Comparison of ENCODE assay signal across 10 mouse cellular contexts in genomic region chr19:53419834-53420233, GRCm38 (mm10). TPM values are rescaled to one million over a fixed set of nuclear protein-coding genes. Genes with fewer than 3 reads are reported as not detected.
DNase-seq lines count a peak whose midpoint lies in the region; ATAC-seq lines count a peak whose summit lies in the region.
"Had no signal": no experiment of that assay in that cellular context is flagged by ENCODE, and none has a peak within 500 bp of the region (broad histone marks: within the 10 kb centered on the region; RNA-seq: fewer than 3 reads in every experiment).

No protein-coding gene starts in this region.

- H3K4me1 ChIP-seq in heart, embryonic 12.5 days (replicated peaks) = peaks cover 19% of the 10 kb centered on the region

- DNase-seq in heart, adult 18-20 months = peak; percentile 66 to 77
- DNase-seq in 3134 (ENCODE audit: extremely low read depth, insufficient read length, low spot score) (peak; percentile 38), NIH3T3 (ENCODE audit: low read depth) (peak; percentile 95)
- peak; percentile 85 for DNase-seq in embryo, embryonic 10 days (ENCODE audit: low spot score)
- peak; percentile 59 for DNase-seq in kidney, postnatal 14 days
- DNase-seq in ovary, postnatal 14 days (ENCODE audit: low spot score) = peak; percentile 53
- peak; percentile 57 for DNase-seq in yolk sac, embryonic 10.5 days (ENCODE audit: low spot score)

- H3K4me3 ChIP-seq in heart, embryonic 12.5 days = no peak overlapping the region

- H3K36me3 ChIP-seq in heart, embryonic 12.5 days = no peaks in the 10 kb centered on the region

- H3K9me3 ChIP-seq in heart, embryonic 12.5 days (replicated peaks) = no peaks in the 10 kb centered on the region

- H3K9ac ChIP-seq in heart, embryonic 12.5 days = no peak overlapping the region

- H3K4me2 ChIP-seq in heart, embryonic 12.5 days = no peak overlapping the region

- no peaks in the 10 kb centered on the region for H3K27me3 ChIP-seq in heart, embryonic 12.5 days (replicated peaks)

- no peak for ATAC-seq in heart, embryonic 12.5 days (ENCODE audit: insufficient number of reproducible peaks, low FRiP score)

- H3K27ac ChIP-seq in heart, embryonic 12.5 days (ENCODE audit: poor library complexity, severe bottlenecking) = no peak overlapping the region

- 43% methylated on average over 5 of the region's 5 CpGs for WGBS in heart, embryonic 12.5 days

RNA-seq across cellular contexts. Expression of gene Smndc1, which starts 29.5 kb away (rescaled TPM):
- total RNA-seq in heart, adult 18-20 months (2021) = 10 to 100 TPM; 33.5 to 34.6 TPM
- 30.5 and 33.0 TPM in 2 replicates for polyA plus RNA-seq in heart, embryonic 12.5 days (2016; fragmentation: Nextera tagmentation; extraction: Ambion mirVana)

RNA-seq across cellular contexts. Expression of gene Gm10197, which starts 48.3 kb away (rescaled TPM):
- not detected for total RNA-seq in heart, adult 18-20 months (2021)
- not detected in 2 replicates for polyA plus RNA-seq in heart, embryonic 12.5 days (2016; fragmentation: Nextera tagmentation; extraction: Ambion mirVana)
- total RNA-seq: common myeloid progenitor, adult 5-6 weeks had no signal
- polyA plus RNA-seq: liver, embryonic 16.5 days had no signal

Comparison
In these comparisons a context has a peak if more than half of its experiments do, and no peak if none do; other contexts are left out.
1. DNase-seq: peak in every context shown above with its lines; median percentile 95 in NIH3T3; 85 in embryo, embryonic 10 days; 72 in heart, adult 18-20 months; 59 in kidney, postnatal 14 days; 57 in yolk sac, embryonic 10.5 days; 53 in ovary, postnatal 14 days; 38 in 3134.